Mouse (Mus musculus): ENCODE data around the gene Ccdc62. TPM values are rescaled to one million over a fixed set of nuclear protein-coding genes. Genes with fewer than 3 reads are reported as not detected.
A peak's percentile ranks its signal among the peaks of the same experiment; 100 is the strongest.

The Ccdc62 gene
- total RNA-seq, 2 experiments from 2014 or later: 2.6 to 4.5 TPM

GRCm38 (mm10) chr5:123952365-123953045 is 22.0 kb downstream of the Ccdc62 start:
- Histone ChIP-seq H3K4me3 (no peak overlapping the region), H3K27ac (peak overlapping the region; percentile 67; the same call in 1 of the 2 replicates)
- peak; percentile 49 to 70 for DNase-seq (ENCODE audit: low spot score in 2 of 2)
- TF ChIP-seq CTCF (conservative IDR thresholded peaks at IDR 0.05): no peak

- no peak overlapping the region for H3K4me3 ChIP-seq
- no peak overlapping the region for H3K27ac ChIP-seq
- no peak for DNase-seq (ENCODE audit: low spot score in 2 of 2)
- TF ChIP-seq CTCF (conservative IDR thresholded peaks at IDR 0.05): no peak
Observed at GRCm38 (mm10) chr5:123957213-123957612, 26.7 kb downstream of the Ccdc62 start.

GRCm38 (mm10) chr5:123959018-123959417 is 28.5 kb downstream of the Ccdc62 start:
- Histone ChIP-seq H3K27ac (no peak overlapping the region), H3K4me3 (no peak overlapping the region)
- no peak for DNase-seq (ENCODE audit: low spot score in 2 of 2)
- TF ChIP-seq CTCF (conservative IDR thresholded peaks at IDR 0.05): no peak

DNA sequence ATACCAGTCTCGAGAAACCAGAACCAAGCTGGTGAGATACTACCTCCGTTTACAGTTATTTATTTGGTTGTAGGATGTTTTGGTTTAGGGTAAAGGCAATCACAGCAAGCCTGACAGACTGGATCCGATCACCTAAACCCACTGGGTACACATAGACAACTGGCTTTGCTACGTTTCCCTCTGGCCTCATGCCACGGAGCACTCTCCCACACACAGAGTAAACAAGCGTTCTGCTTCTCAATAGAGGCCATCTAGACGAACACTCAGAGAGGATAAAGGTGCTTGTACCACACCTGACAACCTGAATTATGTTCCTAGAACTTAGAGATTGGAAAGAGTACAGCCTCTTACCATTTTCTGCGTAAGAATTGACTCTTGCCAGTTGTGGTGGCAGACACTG is 29.6 kb downstream of the Ccdc62 start:
- Histone ChIP-seq H3K27ac (no peak overlapping the region), H3K4me3 (no peak overlapping the region)
- DNase-seq (ENCODE audit: low spot score in 2 of 2): no peak
- no peak for TF ChIP-seq CTCF (conservative IDR thresholded peaks at IDR 0.05)

GRCm38 (mm10) chr5:123961046-123961445 is 30.6 kb downstream of the Ccdc62 start:
- H3K27ac ChIP-seq: no peak overlapping the region
- no peak for DNase-seq (ENCODE audit: low spot score in 2 of 2)
- TF ChIP-seq CTCF (conservative IDR thresholded peaks at IDR 0.05): no peak
- no peak overlapping the region for H3K4me3 ChIP-seq

- TF ChIP-seq CTCF (conservative IDR thresholded peaks at IDR 0.05): no peak
- Histone ChIP-seq H3K4me3 (no peak overlapping the region), H3K27ac (no peak overlapping the region)
- DNase-seq (ENCODE audit: low spot score in 2 of 2): no peak
Observed at GRCm38 (mm10) chr5:123964208-123964607, 33.7 kb downstream of the Ccdc62 start.

GRCm38 (mm10) chr5:123966759-123967158 is 36.3 kb downstream of the Ccdc62 start:
- no peak for DNase-seq (ENCODE audit: low spot score in 2 of 2)
- no peak for TF ChIP-seq CTCF (conservative IDR thresholded peaks at IDR 0.05)
- Histone ChIP-seq H3K4me3 (no peak overlapping the region), H3K27ac (no peak overlapping the region)

DNA sequence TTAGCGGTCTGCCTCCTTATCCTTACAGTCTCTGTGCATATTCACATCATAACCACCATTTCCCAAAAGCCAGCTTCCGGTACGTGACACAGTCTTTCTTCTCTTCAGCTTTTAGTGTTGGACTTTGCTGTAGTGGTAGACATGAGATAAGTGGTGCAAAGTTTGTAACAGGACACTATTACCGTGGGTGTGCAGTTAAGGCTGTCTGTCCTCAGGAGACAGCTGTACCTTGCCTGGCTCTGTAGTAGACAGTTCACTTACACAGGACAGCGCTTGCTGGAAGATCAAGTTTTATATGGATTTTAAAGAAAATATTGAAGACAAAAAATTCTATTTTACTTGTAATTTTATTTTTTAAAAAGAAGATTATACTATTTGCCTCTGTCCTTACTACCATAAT is 38.0 kb downstream of the Ccdc62 start:
- DNase-seq (ENCODE audit: low spot score in 2 of 2): no peak
- TF ChIP-seq CTCF (conservative IDR thresholded peaks at IDR 0.05): no peak
- Histone ChIP-seq H3K27ac (no peak overlapping the region), H3K4me3 (no peak overlapping the region)

- no peak for DNase-seq (ENCODE audit: low spot score in 2 of 2)
- no peak for TF ChIP-seq CTCF (conservative IDR thresholded peaks at IDR 0.05)
- H3K27ac ChIP-seq: no peak overlapping the region
- no peak overlapping the region for H3K4me3 ChIP-seq
Observed at GRCm38 (mm10) chr5:123969216-123969615, 38.7 kb downstream of the Ccdc62 start.

DNA sequence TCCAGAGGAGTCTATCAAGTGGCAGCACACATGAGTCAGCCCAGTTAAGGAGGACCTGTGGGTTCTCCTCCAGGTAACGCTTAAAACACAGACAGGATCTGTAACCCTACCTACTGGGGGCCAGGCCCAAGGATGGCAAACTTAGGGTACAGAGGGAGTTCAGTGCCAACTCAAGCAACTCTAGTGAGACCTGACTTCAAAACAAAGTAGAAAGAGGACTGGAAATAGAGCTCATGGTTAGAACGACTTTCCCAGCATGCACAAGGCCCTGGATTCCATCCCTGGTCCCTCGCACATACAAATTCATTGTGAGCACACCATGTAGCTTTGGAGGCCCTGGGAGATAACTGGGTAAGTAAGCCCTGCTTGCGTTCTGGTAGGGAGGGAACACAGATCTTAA is 40.1 kb downstream of the Ccdc62 start:
- Histone ChIP-seq H3K27ac (no peak overlapping the region), H3K4me3 (no peak overlapping the region)
- no peak for TF ChIP-seq CTCF (conservative IDR thresholded peaks at IDR 0.05)
- no peak for DNase-seq (ENCODE audit: low spot score in 2 of 2)

DNA sequence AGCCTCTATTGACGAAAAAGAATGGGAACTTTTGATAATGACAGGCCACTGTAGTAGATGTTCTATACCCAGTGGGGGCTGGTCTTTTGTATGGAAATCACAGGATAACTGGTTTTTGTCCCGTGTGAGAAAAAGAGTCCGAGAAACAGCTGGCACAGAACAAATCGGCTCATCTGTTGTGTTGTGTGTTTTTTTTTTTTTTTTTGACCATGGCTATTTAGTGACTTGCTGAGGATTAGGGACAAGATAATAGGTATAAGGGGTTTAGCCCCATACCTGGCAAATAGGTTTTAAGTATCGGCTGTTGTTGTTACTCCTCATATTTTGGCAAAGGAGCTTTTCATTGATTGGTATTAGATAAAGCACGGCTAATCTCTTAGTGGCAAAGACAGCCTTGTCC is 42.0 kb downstream of the Ccdc62 start:
- no peak for DNase-seq (ENCODE audit: low spot score in 2 of 2)
- Histone ChIP-seq H3K27ac (no peak overlapping the region), H3K4me3 (no peak overlapping the region)
- no peak for TF ChIP-seq CTCF (conservative IDR thresholded peaks at IDR 0.05)

GRCm38 (mm10) chr5:123973299-123974178 is 43.1 kb downstream of the Ccdc62 start, which contains the start of gene Hip1r:
Gene Hip1r (plus strand): TSS chr5:123973628.
- peak; percentile 66 to 73 for DNase-seq (ENCODE audit: low spot score in 2 of 2)
- H3K4me3 ChIP-seq: peak within 1 kb of the TSS; percentile 82
- TF ChIP-seq CTCF (conservative IDR thresholded peaks at IDR 0.05): no peak
- peak within 1 kb of the TSS; percentile 86 for H3K27ac ChIP-seq

GRCm38 (mm10) chr5:123974179-123974485 is 43.7 kb downstream of the Ccdc62 start:
- no peak for DNase-seq (ENCODE audit: low spot score in 2 of 2)
- H3K4me3 ChIP-seq: peak overlapping the region; percentile 82
- H3K27ac ChIP-seq: peak overlapping the region; percentile 86
- no peak for TF ChIP-seq CTCF (conservative IDR thresholded peaks at IDR 0.05)
